Mouse (Mus musculus) lung, adult 18-20 months (tissue): Measurements from ENCODE around the gene Noxo1.
"Not testable (repeated sequence)": the region's sequence is repeated elsewhere in the genome, so short reads cannot be mapped to it uniquely, and the experiment has no call there.

Experiments
- DNase-seq, 2 experiments: peaks; one replicate each; pipeline ENCODE4 v3.0.0; 2022; ENCODE audit warnings: mixed read lengths in 2 of 2

Gene Noxo1

DNA sequence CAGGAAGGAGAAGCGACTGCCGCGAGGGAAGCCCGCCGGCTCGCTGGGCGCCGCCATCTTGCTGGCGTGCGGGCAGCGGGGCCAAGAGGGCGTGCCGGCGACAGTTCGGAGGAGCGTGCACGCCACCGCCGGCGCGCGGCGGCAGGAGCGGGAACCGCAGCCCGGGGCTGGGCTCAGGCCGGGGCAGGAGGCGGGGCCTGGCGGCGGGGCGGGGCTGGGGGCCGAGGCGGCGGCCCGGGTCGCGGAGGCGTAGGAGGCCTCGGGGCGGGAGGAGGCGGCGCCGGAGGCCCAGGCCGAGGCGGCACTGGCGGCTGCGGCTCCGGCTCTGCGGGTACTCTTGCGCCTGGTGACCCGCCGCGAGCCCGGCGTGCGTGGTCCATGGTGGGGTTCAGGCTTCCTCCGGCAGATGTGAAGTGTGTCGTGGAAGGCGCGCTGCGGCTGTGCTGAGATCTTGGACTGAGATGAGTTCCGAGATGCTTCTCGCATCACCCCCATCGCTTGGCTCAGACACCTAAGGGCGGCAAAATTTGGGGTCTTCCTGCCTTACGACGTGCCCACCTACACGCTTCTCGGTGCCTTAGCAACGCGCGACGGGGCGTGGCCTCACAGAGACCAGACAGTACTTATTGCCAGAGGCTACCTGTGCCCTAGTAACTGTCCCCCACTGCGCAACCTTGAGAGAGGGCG lies at the start of gene Noxo1, which contains the start of gene Gfer:
Gene Noxo1 (plus strand): TSS at position 224 of the 687 bp plus-strand sequence.
Gene Gfer (minus strand): TSS at position 146 of the 687 bp plus-strand sequence.
- peak; percentile 87 to 91 for DNase-seq

DNA sequence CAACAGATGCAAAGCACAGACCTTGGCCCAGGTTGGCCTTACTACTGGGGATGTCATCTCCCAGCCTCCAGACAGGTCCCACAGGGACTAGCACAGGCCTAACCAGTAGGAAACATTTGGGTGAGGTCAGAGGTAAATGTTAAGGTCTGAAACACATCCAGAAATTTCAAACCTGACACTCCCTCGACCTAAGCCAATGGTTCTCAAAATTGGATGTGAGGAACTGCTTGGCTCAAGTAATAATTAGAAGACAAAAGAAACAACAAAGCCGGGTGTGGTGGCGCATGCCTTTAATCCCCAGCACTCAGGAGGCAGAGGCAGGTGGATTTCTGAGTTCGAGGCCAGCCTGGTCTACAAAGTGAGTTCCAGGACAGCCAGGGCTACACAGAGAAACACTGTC lies 49.7 kb upstream of the Noxo1 start:
- no peak for DNase-seq

DNA sequence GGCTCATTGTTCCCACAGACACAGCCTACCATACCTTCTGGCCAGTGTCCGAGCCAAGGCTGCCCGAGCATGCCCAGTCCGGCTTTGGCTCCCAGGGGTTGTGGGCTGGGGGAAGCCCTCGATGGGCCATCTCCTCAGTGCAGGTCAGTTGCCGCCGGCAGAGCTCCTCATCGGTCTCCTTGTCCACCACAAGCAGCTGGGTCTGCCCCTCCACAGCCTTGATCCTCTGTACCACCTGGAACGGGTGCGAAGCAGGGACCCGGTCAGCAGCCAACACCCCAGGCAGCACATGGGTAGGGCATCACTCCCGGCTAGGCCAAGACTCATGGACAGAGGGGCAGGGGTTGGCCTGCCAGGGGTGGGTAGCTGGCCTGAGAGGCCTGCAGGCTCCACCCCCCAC lies 48.5 kb upstream of the Noxo1 start:
- peak in 1 of 2 experiments; percentile 51 for DNase-seq

- no peak for DNase-seq
Measured at GRCm38 (mm10) chr17:24648731-24649377, 47.2 kb upstream of the Noxo1 start.

- DNase-seq, result peak; percentile 74 to 79
Measured at GRCm38 (mm10) chr17:24649581-24650069, 46.4 kb upstream of the Noxo1 start.

DNA sequence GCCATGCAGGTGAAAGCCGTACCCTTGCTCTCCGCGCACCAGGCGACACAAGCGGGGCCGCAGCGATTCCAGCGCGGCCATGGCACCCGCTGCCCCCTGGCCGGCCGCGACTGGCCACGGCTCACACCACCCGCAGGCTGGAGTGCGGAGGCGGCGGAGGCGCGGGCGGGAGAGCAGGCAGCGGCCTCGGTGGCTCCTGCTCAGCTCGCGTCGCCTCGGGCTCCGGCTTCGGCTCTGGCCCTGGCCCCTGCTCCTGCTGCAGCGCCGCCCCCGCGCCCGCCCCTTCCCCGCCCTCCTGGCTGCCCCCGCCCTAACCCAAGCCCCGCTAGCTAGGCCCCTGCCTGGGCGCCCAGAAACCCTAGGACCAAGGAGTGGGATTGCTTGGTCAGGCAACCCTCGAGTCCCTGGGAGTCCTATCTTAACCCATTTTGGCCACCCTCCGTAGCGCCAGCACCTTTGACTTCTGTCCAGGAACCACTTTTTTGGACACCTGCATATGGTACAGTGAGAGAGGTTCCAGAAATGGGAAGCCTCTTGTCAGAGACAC lies 45.9 kb upstream of the Noxo1 start, which contains the start of gene Slc9a3r2:
Gene Slc9a3r2 (minus strand): TSS at position 258 of the 547 bp plus-strand sequence.
- DNase-seq, result peak; percentile 59 to 62

DNA sequence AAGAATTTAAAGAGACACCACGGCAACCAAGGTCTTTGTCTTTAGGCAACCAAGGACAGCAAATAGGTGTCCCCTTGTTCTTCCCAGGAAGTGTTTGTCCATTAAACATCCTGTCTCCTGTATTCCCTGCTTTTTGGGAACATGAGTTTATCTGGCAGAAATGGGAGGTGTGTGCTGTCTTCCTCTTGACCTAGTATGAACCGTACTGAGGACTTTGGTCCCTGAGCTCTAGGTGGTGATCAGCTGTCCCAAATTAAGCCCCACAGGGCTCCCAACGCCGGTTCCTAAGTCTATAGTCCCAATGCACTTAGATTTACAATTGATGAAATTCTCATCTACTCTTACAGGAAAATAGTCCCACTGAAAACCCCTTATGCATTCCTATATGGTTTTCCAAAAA lies 45.3 kb upstream of the Noxo1 start:
- DNase-seq, result no peak

DNA sequence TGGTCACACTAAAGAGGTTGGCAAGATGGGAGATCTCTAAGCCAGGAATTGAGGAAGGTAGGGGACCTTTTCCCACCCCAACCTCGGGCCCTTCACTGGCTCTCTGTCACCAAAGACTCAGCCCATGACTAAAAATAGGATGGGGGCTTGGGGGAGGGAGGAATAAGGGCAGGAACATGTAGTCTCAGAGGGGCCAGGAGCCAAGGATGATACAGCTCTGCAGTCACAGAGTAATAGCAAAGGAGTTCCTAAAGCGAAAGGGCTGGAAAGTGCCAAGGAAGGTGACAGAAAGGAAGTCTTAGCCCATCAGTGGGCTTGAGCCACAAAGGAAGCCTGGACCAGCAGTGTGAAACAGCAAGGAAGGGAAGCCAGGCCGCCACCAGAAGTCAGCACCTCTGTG lies 44.2 kb upstream of the Noxo1 start:
- no peak for DNase-seq

GRCm38 (mm10) chr17:24653967-24654710 lies 41.9 kb upstream of the Noxo1 start:
- peak; percentile 91 to 93 for DNase-seq

- no peak for DNase-seq
Measured at GRCm38 (mm10) chr17:24654969-24655368, 41.1 kb upstream of the Noxo1 start.

DNA sequence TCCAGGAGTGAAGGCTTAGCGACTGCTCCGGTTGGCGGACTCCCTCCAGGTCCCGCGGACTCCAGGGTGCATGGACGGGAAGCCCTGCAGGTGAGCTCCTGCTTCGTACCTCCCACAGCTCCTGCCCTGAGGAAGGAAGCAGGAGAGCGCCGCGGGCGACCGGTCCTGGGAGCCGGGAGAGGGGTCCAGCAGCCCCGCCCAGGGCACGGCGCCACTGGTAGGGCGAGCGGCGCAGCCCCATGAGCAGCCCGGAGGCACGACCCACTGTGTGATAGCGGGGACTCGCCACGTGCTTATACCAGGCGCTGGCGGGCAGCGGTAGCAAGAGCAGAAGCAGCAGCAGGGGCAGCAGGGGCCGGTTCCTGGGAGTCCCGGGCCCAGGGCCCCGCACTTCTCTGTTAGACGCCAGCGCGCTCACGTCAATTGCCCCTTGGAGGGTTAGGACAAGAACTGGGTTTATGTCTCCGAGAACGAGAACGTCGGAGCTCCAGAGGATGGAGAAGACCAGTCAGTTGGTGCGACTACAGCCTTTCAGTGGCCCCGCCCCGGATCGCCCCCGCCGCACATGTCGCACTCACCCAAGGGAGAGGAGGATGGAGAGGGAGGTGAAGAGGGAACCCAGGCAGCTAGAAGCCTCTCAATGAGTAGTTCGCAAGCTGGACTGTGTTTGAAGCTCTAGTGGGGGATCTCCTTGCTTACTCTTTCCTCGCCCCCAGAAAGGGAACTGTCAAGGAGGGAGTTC lies 37.8 kb upstream of the Noxo1 start, which contains the start of gene Npw:
Gene Npw (minus strand): TSS at position 441 of the 742 bp plus-strand sequence.
- peak; percentile 51 to 52 for DNase-seq

DNA sequence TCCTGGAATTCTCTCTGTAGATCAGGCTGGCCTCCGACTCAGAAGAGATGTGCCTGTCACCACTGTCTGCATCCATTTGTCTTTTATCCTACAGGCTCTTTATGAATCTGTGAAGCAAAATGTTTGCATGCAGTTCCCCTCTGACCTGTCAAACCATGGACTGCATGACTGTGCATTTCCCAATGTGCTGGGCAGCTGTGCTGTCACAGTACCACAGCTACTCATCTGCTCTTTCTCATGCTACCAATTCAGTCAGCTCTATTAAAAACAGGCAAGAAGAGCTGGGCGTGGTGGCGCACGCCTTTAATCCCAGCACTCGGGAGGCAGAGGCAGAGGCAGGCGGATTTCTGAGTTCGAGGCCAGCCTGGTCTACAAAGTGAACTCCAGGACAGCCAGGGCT lies 29.0 kb upstream of the Noxo1 start:
- not testable (repeated sequence) for DNase-seq

DNA sequence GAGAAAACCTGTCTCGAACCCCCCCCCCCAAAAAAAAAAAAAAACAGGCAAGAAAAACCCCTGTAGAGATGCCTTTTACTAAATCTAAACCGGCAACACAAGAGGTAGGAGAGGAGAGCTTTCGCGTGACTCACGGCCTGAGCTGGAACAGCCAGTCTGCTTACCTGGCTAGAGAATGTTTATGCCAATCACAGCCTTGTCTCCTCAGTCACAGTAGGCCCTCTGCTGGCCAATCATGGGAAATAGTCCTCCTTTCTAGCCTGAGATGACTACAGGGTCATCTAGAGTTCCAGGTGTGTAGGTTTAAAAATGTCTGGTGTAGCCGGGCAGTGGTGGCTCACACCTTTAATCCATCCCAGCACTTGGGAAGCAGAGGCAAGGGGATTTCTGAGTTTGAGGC lies 28.6 kb upstream of the Noxo1 start:
- DNase-seq, result peak; percentile 83 to 88

- DNase-seq, result not testable (repeated sequence)
Measured at GRCm38 (mm10) chr17:24669214-24669544, 26.9 kb upstream of the Noxo1 start.

GRCm38 (mm10) chr17:24669545-24670245 lies 26.3 kb upstream of the Noxo1 start, which contains the start of gene Zfp598:
Gene Zfp598, plus strand, starts transcription at chr17:24669687.
- DNase-seq, result peak; percentile 93 to 95

GRCm38 (mm10) chr17:24670246-24670844 lies 25.7 kb upstream of the Noxo1 start:
- DNase-seq, result no peak

- no peak for DNase-seq
Measured at GRCm38 (mm10) chr17:24671346-24671745, 24.7 kb upstream of the Noxo1 start.

- peak; percentile 79 to 88 for DNase-seq
Measured at GRCm38 (mm10) chr17:24672141-24672540, 23.9 kb upstream of the Noxo1 start.

- no peak for DNase-seq
Measured at GRCm38 (mm10) chr17:24674277-24674676, 21.8 kb upstream of the Noxo1 start.

- peak; percentile 52 to 74 for DNase-seq
Measured at GRCm38 (mm10) chr17:24676187-24676586, 19.8 kb upstream of the Noxo1 start.

GRCm38 (mm10) chr17:24676877-24677276 lies 19.2 kb upstream of the Noxo1 start:
- no peak for DNase-seq
